Mouse (Mus musculus) midbrain, embryonic 15.5 days (tissue): ENCODE data around the gene Rundc1. TPM values are rescaled to one million over a fixed set of nuclear protein-coding genes. Genes with fewer than 3 reads are reported as not detected.
"Not testable (repeated sequence)": the region's sequence is repeated elsewhere in the genome, so short reads cannot be mapped to it uniquely, and the experiment has no call there.

Source experiments
- ATAC-seq: fragments of 200-750 bp; cut with Nextera tagmentation; replicated peaks from 2 replicates; pipeline ENCODE4 v1.8.0; 2017; ENCODE audit warnings: moderate TSS enrichment
- H3K27ac ChIP-seq: fragments of 300-500 bp; sonication (generic); 2 replicates; pipeline ENCODE4 v1.5.1; 2015; ENCODE audit warnings: mild to moderate bottlenecking, inconsistent platforms
- H3K27me3 ChIP-seq: fragments of 300-500 bp; sonication (generic); replicated peaks from 2 replicates; pipeline ENCODE4 v1.6.1; 2015; ENCODE audit warnings: inconsistent platforms
- H3K36me3 ChIP-seq: fragments of 300-500 bp; sonication (generic); replicated peaks from 2 replicates; pipeline ENCODE4 v1.6.1; 2015; ENCODE audit warnings: inconsistent platforms
- H3K4me1 ChIP-seq: fragments of 300-500 bp; sonication (generic); 2 replicates; pipeline ENCODE4 v1.6.1; 2015; ENCODE audit warnings: inconsistent platforms
- H3K4me2 ChIP-seq: fragments of 300-500 bp; sonication (generic); 2 replicates; pipeline ENCODE4 v1.6.1; 2015; ENCODE audit warnings: inconsistent platforms, mild to moderate bottlenecking, moderate library complexity
- H3K4me3 ChIP-seq: fragments of 300-500 bp; sonication (generic); 2 replicates; pipeline ENCODE4 v1.5.1; 2015; ENCODE audit warnings: mild to moderate bottlenecking, inconsistent platforms
- H3K9ac ChIP-seq: fragments of 300-500 bp; sonication (generic); 2 replicates; pipeline ENCODE4 v1.6.1; 2015; ENCODE audit warnings: mild to moderate bottlenecking, inconsistent platforms
- H3K9me3 ChIP-seq: fragments of 300-500 bp; sonication (generic); 2 replicates; pipeline ENCODE4 v1.6.1; 2016; ENCODE audit warnings: inconsistent platforms
- WGBS: fragments of 180-500 bp; shearing (Covaris S2); methylation state at CpG from one replicate; pipeline ENCODE4 v1.1.7; 2015; ENCODE audit warnings: mixed read lengths; 5-methylcytosine and 5-hydroxymethylcytosine counted together
- polyA plus RNA-seq: library from polyadenylated mRNA; unstranded; fragments of >200 nt; fragmentation: Nextera tagmentation; extraction: Ambion mirVana; gene quantifications from 2 replicates; pipeline ENCODE4 v1.2.1, GENCODE M21; 2015

The Rundc1 gene
- polyA plus RNA-seq, 1 experiment from 2014 or later = 31.7 TPM

DNA sequence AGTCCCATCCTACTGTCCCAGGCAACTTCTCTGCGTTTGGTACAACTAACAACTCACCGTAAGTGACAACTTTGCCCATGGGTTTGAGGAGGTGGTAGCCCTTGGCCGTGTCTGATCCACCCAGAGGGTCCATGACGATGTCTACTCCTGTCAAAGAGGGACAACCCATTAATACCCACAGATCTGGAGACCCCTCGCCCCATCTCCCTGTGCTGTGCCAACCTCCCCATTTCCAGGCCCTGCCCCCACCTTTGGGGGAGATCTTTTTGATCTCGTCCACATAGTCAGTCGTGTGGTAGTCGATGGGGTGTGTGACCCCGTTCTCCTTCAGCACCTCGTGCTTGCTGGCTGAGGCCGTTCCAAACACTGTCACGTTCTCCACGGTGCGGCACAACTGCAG is 37.3 kb downstream of the Rundc1 start:
- H3K4me1 ChIP-seq = peaks cover 45% of the 10 kb centered on the region
- H3K27me3 ChIP-seq = no peaks in the 10 kb centered on the region
- peak overlapping the region; percentile 90 for H3K27ac ChIP-seq
- H3K36me3 ChIP-seq = peaks cover 37% of the 10 kb centered on the region
- 0 out of 2 replicates have a peak overlapping the region, but pooled peaks have one; percentile 69 for H3K4me3 ChIP-seq
- peak overlapping the region; percentile 86 for H3K4me2 ChIP-seq
- no peak for ATAC-seq
- WGBS = 53% methylated on average over 14 of the region's 14 CpGs
- no peak overlapping the region for H3K9ac ChIP-seq
- no peaks in the 10 kb centered on the region for H3K9me3 ChIP-seq

DNA sequence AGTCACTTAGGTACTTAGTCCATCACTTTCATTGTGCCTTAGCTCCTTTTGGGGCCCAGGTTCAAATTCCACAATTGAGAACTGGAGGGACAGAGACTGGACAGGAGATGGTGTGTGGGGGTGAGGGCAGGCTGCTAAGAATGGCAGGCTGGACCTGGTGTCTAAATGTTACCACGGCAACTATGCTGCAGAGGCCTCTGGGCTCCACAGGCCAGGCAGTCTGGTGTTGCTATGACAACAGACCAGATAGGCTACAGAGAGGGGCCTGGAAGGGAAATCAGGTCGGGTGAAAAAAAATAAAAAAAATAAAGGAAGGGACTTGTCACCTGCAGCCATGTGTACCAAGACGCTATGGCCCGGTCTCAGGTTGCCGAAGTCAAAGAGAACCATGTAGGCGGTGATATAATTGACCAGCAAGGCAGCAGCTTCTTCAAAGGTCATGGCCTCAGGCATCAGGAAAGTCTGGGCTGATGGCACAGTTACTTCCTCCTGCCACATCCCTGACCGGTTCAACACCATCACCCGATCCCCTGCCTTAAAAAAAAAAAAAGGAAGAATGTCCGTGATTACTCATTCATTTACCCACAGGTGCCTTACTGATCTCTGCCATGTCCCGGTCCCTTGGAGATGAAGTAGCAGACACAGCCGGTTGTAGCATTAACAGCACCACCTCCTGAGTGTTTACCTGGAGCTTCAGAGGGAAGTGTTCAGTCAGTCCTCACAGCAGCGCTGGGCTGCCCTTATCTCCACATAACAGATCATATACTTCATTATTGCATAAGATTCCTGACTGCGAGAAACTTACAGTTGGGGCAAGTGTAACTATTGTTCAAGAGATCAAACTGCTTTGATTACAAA is 37.9 kb downstream of the Rundc1 start:
- peak overlapping the region; percentile 86 for H3K4me2 ChIP-seq
- WGBS = 21% methylated on average over 13 of the region's 13 CpGs
- peaks cover 50% of the 10 kb centered on the region for H3K4me1 ChIP-seq
- H3K9ac ChIP-seq = peak overlapping the region; percentile 80; the same call in 1 of the 2 replicates
- no peaks in the 10 kb centered on the region for H3K9me3 ChIP-seq
- H3K27me3 ChIP-seq = no peaks in the 10 kb centered on the region
- peaks cover 30% of the 10 kb centered on the region for H3K36me3 ChIP-seq
- H3K4me3 ChIP-seq = peak overlapping the region; percentile 69
- peak overlapping the region; percentile 90 for H3K27ac ChIP-seq
- ATAC-seq = 0 out of 2 replicates have a peak, but pooled peaks have one; percentile 34

DNA sequence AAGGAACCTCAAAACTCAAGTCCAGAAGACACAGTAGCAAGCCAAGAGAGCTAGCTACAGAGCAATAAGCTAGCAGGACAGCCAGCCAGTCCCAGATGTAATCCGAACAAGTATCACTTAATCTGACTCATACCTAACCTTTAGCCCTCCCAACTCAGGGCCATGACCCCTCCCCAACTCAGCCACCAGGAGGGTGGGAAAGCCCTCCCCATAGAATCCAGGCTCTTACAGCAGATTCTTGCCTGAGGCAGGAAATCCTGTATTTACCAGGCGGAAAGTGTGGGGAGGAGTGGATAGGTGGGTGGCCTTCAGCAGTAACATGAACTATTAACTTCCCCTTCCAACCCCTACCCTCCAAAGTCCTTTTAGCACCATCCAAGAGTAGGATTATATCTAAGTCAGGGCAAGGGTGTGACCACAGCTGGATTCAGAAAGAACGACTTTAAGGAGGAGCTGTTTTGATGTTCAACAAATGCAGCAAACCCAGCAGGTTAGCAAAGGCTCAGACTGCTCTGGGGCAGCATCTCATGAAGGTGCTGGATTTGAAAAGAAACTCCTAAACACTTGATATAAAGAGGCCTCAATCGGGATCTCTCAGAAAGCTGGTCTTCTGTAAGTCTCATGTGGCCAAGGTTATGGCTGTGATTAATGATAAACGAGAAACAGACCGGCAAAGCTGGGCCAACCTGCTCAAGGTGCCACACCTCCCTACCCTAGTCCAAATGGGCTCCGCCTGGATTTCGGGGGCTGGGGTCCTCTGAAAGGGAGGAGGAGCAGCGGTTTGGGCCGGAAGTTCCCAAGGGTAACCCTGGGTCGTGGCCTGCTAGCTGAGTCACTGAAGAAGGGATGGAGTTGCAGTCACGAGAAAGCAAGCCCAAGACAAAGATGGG is 39.6 kb downstream of the Rundc1 start, which contains the start of gene Rnd2:
TSS of gene Rnd2 (plus strand) at position 789 of the 890 bp plus-strand sequence.
- Histone ChIP-seq H3K27ac (peak within 1 kb of the TSS; percentile 90), H3K4me2 (peak within 1 kb of the TSS; percentile 86), H3K4me3 (peak within 1 kb of the TSS; percentile 69), H3K9me3 (no peaks in the 10 kb centered on the region), H3K4me1 (peaks cover 56% of the 10 kb centered on the region), H3K27me3 (no peaks in the 10 kb centered on the region), H3K36me3 (peaks cover 23% of the 10 kb centered on the region), H3K9ac (peak within 1 kb of the TSS; percentile 80)
- peak; percentile 2; the same call in 1 of the 2 replicates for ATAC-seq
- 13% methylated on average over 12 of the region's 12 CpGs for WGBS

DNA sequence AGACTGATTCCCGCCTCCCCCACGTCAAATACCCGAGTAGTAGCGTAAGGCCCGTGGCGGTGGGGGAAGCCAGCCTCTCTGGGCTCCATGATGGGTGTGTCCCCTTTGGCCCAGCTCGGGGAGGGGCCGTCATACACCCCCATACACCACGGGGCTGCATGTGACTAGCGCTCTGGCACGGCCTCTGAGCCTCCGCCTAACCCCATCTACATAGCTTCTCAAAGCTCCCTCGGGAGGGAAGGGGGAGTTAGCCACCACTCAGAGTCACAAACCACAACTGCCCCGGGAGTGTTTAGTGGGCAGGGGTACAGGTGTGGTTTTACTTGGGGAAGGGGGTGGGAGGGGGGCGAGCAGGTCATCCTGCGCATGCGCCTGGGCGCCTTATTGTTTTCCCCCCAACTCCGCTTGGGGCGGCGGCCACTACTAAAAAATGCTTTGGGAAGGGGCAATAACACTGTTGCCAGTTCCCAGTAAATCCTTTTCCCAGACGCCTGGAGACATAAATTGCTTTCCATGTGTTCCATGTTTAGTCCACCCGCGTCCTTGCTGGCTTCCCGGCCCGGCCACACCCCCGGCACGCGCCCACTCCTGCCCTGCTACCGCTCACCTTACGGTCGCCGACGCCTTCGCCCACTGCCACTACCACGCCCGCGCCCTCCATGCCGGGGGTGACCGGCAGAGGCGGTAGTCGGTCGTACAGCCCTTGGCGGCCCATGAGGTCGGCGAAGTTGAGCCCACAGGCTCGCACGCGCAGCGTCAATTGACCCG is 40.4 kb downstream of the Rundc1 start:
- peak overlapping the region; percentile 90 for H3K27ac ChIP-seq
- peaks cover 19% of the 10 kb centered on the region for H3K36me3 ChIP-seq
- H3K4me3 ChIP-seq = peak overlapping the region; percentile 69
- H3K27me3 ChIP-seq = no peaks in the 10 kb centered on the region
- H3K9me3 ChIP-seq = no peaks in the 10 kb centered on the region
- ATAC-seq = peak; percentile 51
- H3K4me1 ChIP-seq = peaks cover 62% of the 10 kb centered on the region
- peak overlapping the region; percentile 80 for H3K9ac ChIP-seq
- under 1% methylated on average over 51 of the region's 51 CpGs for WGBS
- peak overlapping the region; percentile 86 for H3K4me2 ChIP-seq

DNA sequence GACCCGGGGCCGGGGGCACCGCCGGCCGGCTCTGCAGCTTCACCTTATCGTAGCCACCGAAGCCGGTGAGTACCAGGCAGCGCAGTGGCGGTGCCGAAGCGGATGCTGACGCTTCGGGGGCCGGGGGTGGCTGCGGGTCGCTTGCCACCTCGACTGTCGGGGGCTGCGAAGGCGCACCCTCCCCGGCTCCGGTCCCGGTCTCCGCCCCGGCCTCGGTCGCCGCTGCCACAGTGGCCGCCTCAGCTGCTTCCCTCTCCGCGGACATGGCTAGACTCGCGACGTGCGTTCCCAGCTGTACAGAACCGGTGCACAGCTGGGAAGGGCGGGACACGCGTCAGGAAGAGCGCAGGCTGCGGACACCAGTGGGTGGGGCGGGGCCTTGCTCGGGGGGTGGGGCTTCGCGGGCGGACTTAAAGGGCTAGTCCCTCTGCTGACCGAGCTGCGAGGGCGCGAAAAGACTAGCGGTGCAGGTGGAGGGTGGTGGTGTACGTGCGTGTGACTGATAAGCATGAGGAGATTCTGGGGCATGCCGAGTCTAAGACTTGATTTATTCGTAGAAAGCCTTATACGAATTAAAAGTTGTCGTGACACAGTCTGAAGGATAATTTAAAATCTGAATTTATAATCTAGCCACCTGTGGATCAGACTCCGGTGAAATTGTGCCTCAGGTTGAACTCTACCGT is 41.1 kb downstream of the Rundc1 start, which contains the start of gene Vat1:
TSS of gene Vat1 (minus strand) at position 362 of the 683 bp plus-strand sequence.
- ATAC-seq = peak; percentile 76
- WGBS = 2% methylated on average over 60 of the region's 60 CpGs
- peak within 1 kb of the TSS; percentile 90 for H3K27ac ChIP-seq
- H3K4me2 ChIP-seq = peak within 1 kb of the TSS; percentile 86
- H3K4me3 ChIP-seq = peak within 1 kb of the TSS; percentile 69
- peak within 1 kb of the TSS; percentile 80 for H3K9ac ChIP-seq
- peaks cover 62% of the 10 kb centered on the region for H3K4me1 ChIP-seq
- H3K9me3 ChIP-seq = no peaks in the 10 kb centered on the region
- H3K27me3 ChIP-seq = no peaks in the 10 kb centered on the region
- H3K36me3 ChIP-seq = peaks cover 16% of the 10 kb centered on the region

DNA sequence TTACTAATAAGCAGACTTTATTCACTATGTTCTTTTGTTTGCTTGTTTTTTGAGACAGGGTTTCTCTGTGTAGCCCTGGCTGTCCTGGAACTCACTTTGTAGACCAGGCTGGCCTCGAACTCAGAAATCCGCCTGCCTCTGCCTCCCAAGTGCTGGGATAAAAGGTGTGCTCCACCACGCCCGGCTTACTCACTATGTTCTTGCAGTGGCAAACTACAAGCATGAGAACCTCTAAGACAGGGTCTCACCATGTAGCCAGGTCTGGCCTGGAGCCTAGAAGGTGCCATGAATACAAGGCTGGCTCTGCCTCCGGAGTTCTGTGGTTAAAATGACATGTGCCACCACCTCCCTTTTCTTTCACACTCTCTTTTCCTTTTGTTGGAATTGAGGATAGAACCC is 41.7 kb downstream of the Rundc1 start:
- 63% methylated on average over 5 of the region's 5 CpGs for WGBS
- not testable (repeated sequence) for H3K9me3 ChIP-seq, ATAC-seq, H3K27ac ChIP-seq, H3K27me3 ChIP-seq, H3K9ac ChIP-seq
- Histone ChIP-seq H3K4me2 (peak overlapping the region; percentile 86), H3K4me3 (peak overlapping the region; percentile 69), H3K36me3 (peaks cover 10% of the 10 kb centered on the region), H3K4me1 (peaks cover 61% of the 10 kb centered on the region)

DNA sequence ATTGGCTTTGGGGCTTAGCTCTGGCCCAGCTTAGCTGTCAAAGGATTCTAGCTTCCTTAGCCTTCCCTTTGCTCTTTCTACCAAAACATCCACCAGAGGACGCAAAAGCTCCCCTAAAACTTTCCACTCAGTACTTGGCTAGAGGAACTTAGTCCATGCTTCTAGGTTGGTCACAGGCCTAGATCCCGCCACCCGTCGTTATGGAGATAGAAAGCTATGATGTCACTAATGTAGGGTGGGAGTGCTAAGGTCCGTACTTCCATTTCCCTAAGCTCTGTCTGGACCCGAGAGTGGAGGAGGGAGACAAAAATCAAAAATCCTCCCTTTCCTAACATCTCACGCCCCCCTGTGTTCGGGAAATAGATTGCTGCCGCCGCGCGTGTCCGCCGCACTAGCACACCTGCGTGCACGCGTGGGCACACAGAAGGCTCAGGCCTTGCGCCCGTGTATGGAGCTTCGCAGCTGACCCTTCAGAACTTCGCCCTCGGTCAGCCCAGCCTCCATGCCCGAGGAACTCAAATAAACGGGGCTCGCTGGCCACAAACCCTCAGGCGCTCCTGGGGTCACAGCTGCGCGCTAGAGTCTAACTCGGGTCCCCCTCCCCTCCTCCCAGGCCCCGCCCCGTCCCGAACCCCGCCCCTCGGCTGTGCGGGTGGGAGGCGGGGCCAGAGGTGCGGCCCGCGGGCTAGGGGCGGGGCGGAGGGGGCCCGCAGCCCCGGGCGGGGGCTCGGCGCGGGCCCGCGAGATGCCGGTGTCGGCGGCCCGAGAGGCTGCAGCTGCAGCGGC is 42.8 kb downstream of the Rundc1 start:
- no peaks in the 10 kb centered on the region for H3K9me3 ChIP-seq
- peak overlapping the region; percentile 75 for H3K4me2 ChIP-seq
- peaks cover 50% of the 10 kb centered on the region for H3K4me1 ChIP-seq
- peak overlapping the region; percentile 75 for H3K9ac ChIP-seq
- H3K36me3 ChIP-seq = no peaks in the 10 kb centered on the region
- ATAC-seq = peak; percentile 61
- peak overlapping the region; percentile 79 for H3K27ac ChIP-seq
- no peaks in the 10 kb centered on the region for H3K27me3 ChIP-seq
- WGBS = 1% methylated on average over 54 of the region's 54 CpGs
- H3K4me3 ChIP-seq = peak overlapping the region; percentile 69

DNA sequence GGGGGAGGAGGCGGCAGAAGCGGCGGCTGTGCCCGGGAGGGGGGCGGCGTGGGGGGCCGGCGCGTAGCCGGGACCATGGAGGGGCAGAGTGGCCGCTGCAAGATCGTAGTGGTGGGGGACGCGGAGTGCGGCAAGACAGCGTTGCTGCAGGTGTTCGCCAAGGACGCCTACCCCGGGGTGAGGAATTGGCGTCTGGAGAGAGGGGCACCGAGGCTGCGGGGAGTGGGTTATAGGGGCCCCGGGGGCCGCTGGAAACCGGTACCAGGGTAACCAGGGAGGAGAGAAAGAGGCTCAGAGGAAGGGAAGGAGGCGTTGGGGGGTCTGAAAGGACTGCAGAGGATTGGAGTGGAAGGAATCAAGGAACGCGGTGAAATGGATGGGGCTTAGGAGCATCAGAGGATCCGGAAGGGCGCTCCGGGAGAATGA is 43.4 kb downstream of the Rundc1 start:
- H3K27me3 ChIP-seq = no peaks in the 10 kb centered on the region
- H3K4me2 ChIP-seq = peak overlapping the region; percentile 75
- no peaks in the 10 kb centered on the region for H3K36me3 ChIP-seq
- H3K9ac ChIP-seq = peak overlapping the region; percentile 75
- H3K9me3 ChIP-seq = no peaks in the 10 kb centered on the region
- peak overlapping the region; percentile 79 for H3K27ac ChIP-seq
- WGBS = under 1% methylated on average over 29 of the region's 31 CpGs
- H3K4me3 ChIP-seq = peak overlapping the region; percentile 69
- H3K4me1 ChIP-seq = peaks cover 44% of the 10 kb centered on the region
- ATAC-seq = peak; percentile 34

DNA sequence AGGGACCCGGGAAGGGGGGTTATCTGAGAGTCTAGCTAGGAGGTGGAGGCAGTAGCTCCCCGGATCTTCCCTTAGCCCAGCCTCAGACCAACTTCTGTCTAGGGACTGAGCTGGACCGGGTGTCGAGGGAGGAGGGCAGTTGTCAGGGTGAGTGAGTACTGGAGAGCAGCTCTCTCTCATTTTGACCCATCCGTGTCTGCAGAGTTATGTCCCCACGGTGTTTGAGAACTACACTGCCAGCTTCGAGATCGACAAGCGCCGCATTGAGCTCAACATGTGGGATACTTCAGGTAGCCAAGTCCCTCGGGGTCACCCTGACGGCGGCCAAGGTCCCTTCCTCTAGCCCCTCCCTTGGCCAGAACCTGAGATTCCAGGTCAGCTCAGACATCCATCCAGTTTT is 43.8 kb downstream of the Rundc1 start:
- H3K9ac ChIP-seq = peak overlapping the region; percentile 75
- H3K9me3 ChIP-seq = no peaks in the 10 kb centered on the region
- peak overlapping the region; percentile 75 for H3K4me2 ChIP-seq
- ATAC-seq = no peak
- peaks cover 39% of the 10 kb centered on the region for H3K4me1 ChIP-seq
- no peaks in the 10 kb centered on the region for H3K27me3 ChIP-seq
- 2% methylated on average over 13 of the region's 13 CpGs for WGBS
- H3K36me3 ChIP-seq = no peaks in the 10 kb centered on the region
- peak overlapping the region; percentile 79 for H3K27ac ChIP-seq
- peak overlapping the region; percentile 69 for H3K4me3 ChIP-seq

DNA sequence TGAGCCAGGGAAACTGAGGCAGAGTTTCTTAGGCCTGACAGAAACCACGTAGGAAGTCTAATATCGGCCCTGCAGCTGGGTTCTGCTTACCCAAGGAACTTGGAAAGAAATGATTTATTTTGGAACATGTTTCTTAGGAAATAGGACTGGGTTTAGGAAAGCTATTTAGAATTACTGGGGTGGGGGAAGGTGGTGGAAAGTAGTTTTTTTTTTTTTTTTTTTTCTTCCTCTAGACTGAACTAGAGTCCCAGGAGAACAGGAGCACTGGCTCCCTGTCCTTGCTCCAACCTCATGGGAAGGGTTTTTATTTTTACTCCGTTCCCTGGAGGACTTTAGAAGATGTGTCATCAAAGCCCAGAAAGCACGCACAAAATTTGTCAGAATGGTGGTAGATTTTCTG is 44.3 kb downstream of the Rundc1 start:
- no peak overlapping the region for H3K9ac ChIP-seq
- ATAC-seq = no peak
- H3K4me2 ChIP-seq = peak overlapping the region; percentile 75
- peak overlapping the region; percentile 69 for H3K4me3 ChIP-seq
- no peaks in the 10 kb centered on the region for H3K9me3 ChIP-seq
- 69% methylated on average over 4 of the region's 4 CpGs for WGBS
- no peaks in the 10 kb centered on the region for H3K27me3 ChIP-seq
- peaks cover 35% of the 10 kb centered on the region for H3K4me1 ChIP-seq
- no peaks in the 10 kb centered on the region for H3K36me3 ChIP-seq
- H3K27ac ChIP-seq = no peak overlapping the region
